Mouse (Mus musculus) embryonic fibroblast, embryonic 13.5 days (primary cell): Measurements from ENCODE around the gene Fundc1.
"Not testable (repeated sequence)": the region's sequence is repeated elsewhere in the genome, so short reads cannot be mapped to it uniquely, and the experiment has no call there.

Source experiments
- CTCF ChIP-seq: IDR thresholded peaks from 2 replicates; pipeline ENCODE4 v1.5.1; 2011; ENCODE audit warnings: mild to moderate bottlenecking, control low read depth, low read length, moderate library complexity, borderline replicate concordance; ENCODE audit not compliant: insufficient read depth
- POLR2A ChIP-seq: IDR thresholded peaks from 2 replicates; pipeline ENCODE4 v1.6.1; 2011; ENCODE audit warnings: low read depth, mild to moderate bottlenecking, control low read depth, low read length, moderate library complexity

- not testable (repeated sequence) for TF ChIP-seq CTCF, POLR2A
Observed at GRCm38 (mm10) chrX:17551586-17551985, 20.5 kb downstream of the Fundc1 start.
